Mouse (Mus musculus) cerebellum, adult 2 months (tissue): ENCODE results near the gene Dnah1.

Experiments
- CTCF ChIP-seq: fragments of 200-500 bp; IDR thresholded peaks from 2 replicates; pipeline ENCODE4 v1.5.1; 2011; ENCODE audit warnings: low read depth, mild to moderate bottlenecking, control low read depth, low read length, moderate library complexity, borderline replicate concordance; ENCODE audit not compliant: insufficient read depth
- POLR2A ChIP-seq: fragments of 200-500 bp; IDR thresholded peaks from 2 replicates; pipeline ENCODE4 v1.6.1; 2011; ENCODE audit warnings: low read length, control low read depth, borderline replicate concordance; ENCODE audit not compliant: insufficient read depth

DNA sequence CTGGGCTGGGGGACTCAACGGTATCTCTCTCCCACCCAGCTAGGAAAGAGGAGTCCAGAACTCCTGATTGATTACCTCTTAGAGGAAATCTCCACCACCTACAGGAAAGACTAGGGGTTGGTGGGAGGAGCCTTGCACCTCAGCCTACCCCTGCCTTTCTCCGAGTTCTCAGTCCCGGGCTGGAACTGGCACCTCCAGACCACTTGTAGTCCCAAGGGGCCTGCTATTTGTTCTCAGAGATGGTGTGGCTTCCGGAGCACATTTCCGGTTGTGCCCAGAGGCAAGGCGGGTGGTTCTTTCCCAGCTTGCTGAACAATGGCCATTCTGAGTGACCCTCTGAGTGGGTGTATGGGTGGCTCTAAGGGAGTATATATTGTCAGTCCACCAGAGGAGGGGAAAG is 95.5 kb downstream of the Dnah1 start:
- no peak for TF ChIP-seq CTCF
- TF ChIP-seq POLR2A = no peak
